Mouse (Mus musculus): ENCODE measurements around the gene Ngrn.
A peak's percentile ranks its signal among the peaks of the same experiment; 100 is the strongest.

Gene Ngrn

GRCm38 (mm10) chr7:80260625-80261371 lies at the start of gene Ngrn:
Ngrn (plus strand) TSS chr7:80261215.
- peak; percentile 79 for DNase-seq (ENCODE audit: low read depth, low spot score)

GRCm38 (mm10) chr7:80213604-80214003 lies 47.4 kb upstream of the Ngrn start:
- no peak for DNase-seq (ENCODE audit: low read depth, low spot score)

- DNase-seq (ENCODE audit: low read depth, low spot score): no peak
These were observed 46.6 kb upstream of the Ngrn start for GRCm38 (mm10) chr7:80214459-80214858.

GRCm38 (mm10) chr7:80215398-80215797 lies 45.6 kb upstream of the Ngrn start:
- DNase-seq (ENCODE audit: low read depth, low spot score): no peak

- no peak for DNase-seq (ENCODE audit: low read depth, low spot score)
These were observed 44.4 kb upstream of the Ngrn start for GRCm38 (mm10) chr7:80216566-80216965.

- DNase-seq (ENCODE audit: low read depth, low spot score): no peak
These were observed 42.3 kb upstream of the Ngrn start for GRCm38 (mm10) chr7:80218666-80219065.

GRCm38 (mm10) chr7:80220237-80220797 lies 40.7 kb upstream of the Ngrn start:
- DNase-seq (ENCODE audit: low read depth, low spot score): no peak

- DNase-seq (ENCODE audit: low read depth, low spot score): no peak
These were observed 39.8 kb upstream of the Ngrn start for GRCm38 (mm10) chr7:80221179-80221750.

- no peak for DNase-seq (ENCODE audit: low read depth, low spot score)
These were observed 34.0 kb upstream of the Ngrn start for GRCm38 (mm10) chr7:80227065-80227464.

- no peak for DNase-seq (ENCODE audit: low read depth, low spot score)
These were observed 30.8 kb upstream of the Ngrn start for GRCm38 (mm10) chr7:80230196-80230595.

- DNase-seq (ENCODE audit: low read depth, low spot score): no peak
These were observed 29.0 kb upstream of the Ngrn start for GRCm38 (mm10) chr7:80231971-80232488.

- DNase-seq (ENCODE audit: low read depth, low spot score): peak; percentile 84
These were observed 28.5 kb upstream of the Ngrn start, which contains the start of the genes Cib1 and Gdpgp1 for GRCm38 (mm10) chr7:80232489-80233029. Cib1 (minus strand) TSS chr7:80232813. Gdpgp1 (plus strand) TSS chr7:80232865.

- no peak for DNase-seq (ENCODE audit: low read depth, low spot score)
These were observed 27.2 kb upstream of the Ngrn start for GRCm38 (mm10) chr7:80233799-80234198.

GRCm38 (mm10) chr7:80238542-80238941 lies 22.5 kb upstream of the Ngrn start:
- DNase-seq (ENCODE audit: low read depth, low spot score): no peak

- DNase-seq (ENCODE audit: low read depth, low spot score): no peak
These were observed 19.4 kb upstream of the Ngrn start for GRCm38 (mm10) chr7:80241661-80242060.

- no peak for DNase-seq (ENCODE audit: low read depth, low spot score)
These were observed 16.2 kb upstream of the Ngrn start for GRCm38 (mm10) chr7:80244851-80245250.

- peak; percentile 95 for DNase-seq (ENCODE audit: low read depth, low spot score)
These were observed 14.8 kb upstream of the Ngrn start, which contains the start of gene Ttll13 for GRCm38 (mm10) chr7:80246148-80246721. Ttll13 (plus strand) TSS chr7:80246376.

GRCm38 (mm10) chr7:80246859-80247258 lies 14.2 kb upstream of the Ngrn start:
- no peak for DNase-seq (ENCODE audit: low read depth, low spot score)

- no peak for DNase-seq (ENCODE audit: low read depth, low spot score)
These were observed 8.6 kb upstream of the Ngrn start for GRCm38 (mm10) chr7:80252437-80252836.

- no peak for DNase-seq (ENCODE audit: low read depth, low spot score)
These were observed 8.1 kb upstream of the Ngrn start for GRCm38 (mm10) chr7:80252886-80253285.

- no peak for DNase-seq (ENCODE audit: low read depth, low spot score)
These were observed 5.0 kb upstream of the Ngrn start for GRCm38 (mm10) chr7:80255981-80256380.

GRCm38 (mm10) chr7:80257706-80258105 lies 3.3 kb upstream of the Ngrn start:
- no peak for DNase-seq (ENCODE audit: low read depth, low spot score)
